Mouse (Mus musculus) liver, adult 2 months (tissue): ENCODE data around the gene Clcn2.

Experiments
- CTCF ChIP-seq: fragments of 200-500 bp; IDR thresholded peaks from 2 replicates; pipeline ENCODE4 v1.5.1; 2011; ENCODE audit warnings: low read depth, low read length, control low read depth
- POLR2A ChIP-seq: fragments of 200-500 bp; IDR thresholded peaks from 2 replicates; pipeline ENCODE4 v1.6.1; 2011; ENCODE audit warnings: low read length, control low read depth; ENCODE audit not compliant: insufficient read depth; ENCODE audit errors: extremely low read depth

DNA sequence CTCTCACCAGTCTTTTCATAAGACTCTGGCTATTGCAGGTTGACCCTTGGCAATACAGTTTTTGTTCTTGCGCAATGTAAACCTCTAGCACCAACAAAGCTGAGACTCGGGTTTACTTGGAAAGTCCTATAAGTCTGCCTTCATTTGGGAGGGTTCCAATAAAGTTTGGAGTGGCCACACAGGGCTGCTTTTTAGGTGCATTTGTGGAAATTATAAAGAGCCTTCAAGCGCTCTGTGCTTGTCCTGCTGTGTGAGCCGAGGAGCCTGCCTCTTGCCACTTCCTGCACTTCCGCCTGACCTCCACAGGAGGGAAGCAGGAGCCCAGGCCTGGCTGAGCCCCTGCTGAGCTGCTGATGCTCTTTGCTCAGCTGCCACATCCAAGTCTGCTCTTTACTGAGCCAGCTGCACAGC lies 6.8 kb upstream of the Clcn2 start:
- TF ChIP-seq CTCF, result peak; percentile 91
- no peak for TF ChIP-seq POLR2A
